Mouse (Mus musculus) limb, embryonic 12.5 days (tissue): ENCODE data around the gene Mprip. TPM values are rescaled to one million over a fixed set of nuclear protein-coding genes. Genes with fewer than 3 reads are reported as not detected.

ENCODE experiments used
- ATAC-seq: fragments of 200-750 bp; cut with Nextera tagmentation; 2 replicates; pipeline ENCODE4 v1.8.0; 2017; ENCODE audit warnings: low read depth, moderate TSS enrichment; ENCODE audit not compliant: insufficient number of reproducible peaks, insufficient read depth, low FRiP score, low TSS enrichment
- H3K27ac ChIP-seq: fragments of 300-500 bp; sonication (generic); 2 replicates; pipeline ENCODE4 v1.5.1; 2016; ENCODE audit warnings: mild to moderate bottlenecking, moderate library complexity
- H3K27me3 ChIP-seq: fragments of 300-500 bp; sonication (generic); 2 replicates; pipeline ENCODE4 v1.6.1; 2016; ENCODE audit warnings: mild to moderate bottlenecking, moderate library complexity
- H3K36me3 ChIP-seq: fragments of 300-500 bp; sonication (generic); 2 replicates; pipeline ENCODE4 v1.6.1; 2016; ENCODE audit warnings: mild to moderate bottlenecking, moderate library complexity
- H3K4me1 ChIP-seq: fragments of 300-500 bp; sonication (generic); replicated peaks from 2 replicates; pipeline ENCODE4 v1.6.1; 2016
- H3K4me2 ChIP-seq: fragments of 300-500 bp; sonication (generic); 2 replicates; pipeline ENCODE4 v1.6.1; 2016; ENCODE audit warnings: mild to moderate bottlenecking, moderate library complexity
- H3K4me3 ChIP-seq: fragments of 300-500 bp; sonication (generic); replicated peaks from 2 replicates; pipeline ENCODE4 v1.5.1; 2016; ENCODE audit warnings: mild to moderate bottlenecking
- H3K9ac ChIP-seq: fragments of 300-500 bp; sonication (generic); replicated peaks from 2 replicates; pipeline ENCODE4 v1.6.1; 2016; ENCODE audit warnings: mild to moderate bottlenecking, moderate library complexity
- H3K9me3 ChIP-seq: fragments of 300-500 bp; sonication (generic); 2 replicates; pipeline ENCODE4 v1.6.1; 2016; ENCODE audit warnings: mild to moderate bottlenecking, moderate library complexity
- WGBS: fragments of 180-500 bp; shearing (Covaris S2); methylation state at CpG from one replicate; pipeline ENCODE4 v1.1.7; 2016; 5-methylcytosine and 5-hydroxymethylcytosine counted together
- polyA plus RNA-seq: library from polyadenylated mRNA; unstranded; fragments of >200 nt; fragmentation: Nextera tagmentation; extraction: Ambion mirVana; gene quantifications from 2 replicates; pipeline ENCODE4 v1.2.1, GENCODE M21; 2016

The Mprip gene
- polyA plus RNA-seq, 1 experiment from 2014 or later = 97.2 TPM

- Histone ChIP-seq H3K4me1 (no peaks in the 10 kb centered on the region), H3K4me3 (no peak overlapping the region), H3K27me3 (no peaks in the 10 kb centered on the region), H3K36me3 (peaks cover 72% of the 10 kb centered on the region), H3K27ac (no peak overlapping the region), H3K9ac (no peak overlapping the region), H3K4me2 (no peak overlapping the region), H3K9me3 (no peaks in the 10 kb centered on the region)
- no peak for ATAC-seq
- 91% methylated on average over 3 of the region's 3 CpGs for WGBS
These were observed 156.8 kb downstream of the Mprip start for GRCm38 (mm10) chr11:59817916-59818315.

GRCm38 (mm10) chr11:59821625-59822024 is 160.5 kb downstream of the Mprip start:
- Histone ChIP-seq H3K36me3 (peaks cover 98% of the 10 kb centered on the region), H3K9ac (no peak overlapping the region), H3K4me2 (no peak overlapping the region), H3K27ac (no peak overlapping the region), H3K4me3 (no peak overlapping the region), H3K9me3 (no peaks in the 10 kb centered on the region), H3K4me1 (no peaks in the 10 kb centered on the region), H3K27me3 (no peaks in the 10 kb centered on the region)
- 91% methylated on average over 3 of the region's 3 CpGs for WGBS
- ATAC-seq = no peak

Other genes starting within 250 kb of the Mprip start
- 17.4 and 18.6 TPM in 2 replicates for gene Jmjd4, start 211.3 kb upstream of the Mprip start, polyA plus RNA-seq
- gene Snap47, start 210.1 kb upstream of the Mprip start, polyA plus RNA-seq = 142 and 145 TPM in 2 replicates
- 8.8 and 9.5 TPM in 2 replicates for gene Zfp867, start 188.8 kb upstream of the Mprip start, polyA plus RNA-seq
- 34.6 and 36.0 TPM in 2 replicates for gene Zkscan17, start 134.6 kb upstream of the Mprip start, polyA plus RNA-seq
- 0.35 TPM in 1 of 2 replicates, not detected in the other for gene Nlrp3, start 119.7 kb upstream of the Mprip start, polyA plus RNA-seq
- gene Olfr222, start 85.1 kb upstream of the Mprip start, polyA plus RNA-seq = not detected in 2 replicates
- not detected in 2 replicates for gene Olfr223, start 68.0 kb upstream of the Mprip start, polyA plus RNA-seq
- gene Pld6, start 126.3 kb downstream of the Mprip start, polyA plus RNA-seq = 4.5 and 4.7 TPM in 2 replicates
- 37.4 and 37.5 TPM in 2 replicates for gene Flcn, start 148.7 kb downstream of the Mprip start, polyA plus RNA-seq
- gene Nt5m, start 178.1 kb downstream of the Mprip start, polyA plus RNA-seq = 36.8 and 39.8 TPM in 2 replicates
- 224 and 232 TPM in 2 replicates for gene Cops3, start 178.5 kb downstream of the Mprip start, polyA plus RNA-seq